Mouse (Mus musculus) spleen, adult 10 weeks (tissue): Measurements from ENCODE around the gene Atxn10. TPM values are rescaled to one million over a fixed set of nuclear protein-coding genes. Genes with fewer than 3 reads are reported as not detected.

Experiments
- polyA plus RNA-seq: library from polyadenylated mRNA; stranded (reverse); fragments of 350-450 nt; fragmentation: Illumina TruSeq; extraction: RNeasy Lipid Tissue Mini Kit (QIAGEN cat#74804); gene quantifications from one replicate; pipeline ENCODE4 v1.2.3, GENCODE M21; 2015; ENCODE audit warnings: low replicate concordance; ENCODE audit not compliant: insufficient read depth

Gene Atxn10
- polyA plus RNA-seq, result 80.4 TPM

GRCm38 (mm10) chr15:85335671-85336300, at the start of gene Atxn10:
Atxn10 (plus strand) TSS chr15:85336245.

GRCm38 (mm10) chr15:85503127-85503526, 167.1 kb downstream of the Atxn10 start, which contains the start of gene 7530416G11Rik:
7530416G11Rik (minus strand) TSS chr15:85503227.

Other genes starting within 250 kb of the Atxn10 start
- 2.5 TPM for gene Smc1b, start 204.3 kb upstream of the Atxn10 start, polyA plus RNA-seq
- gene Ribc2, start 204.2 kb upstream of the Atxn10 start, polyA plus RNA-seq, result not detected
- gene Fbln1, start 130.3 kb upstream of the Atxn10 start, polyA plus RNA-seq, result 1.2 TPM
- gene 7530416G11Rik, start 167.0 kb downstream of the Atxn10 start, polyA plus RNA-seq, result not detected
- not detected for gene Wnt7b, start 246.2 kb downstream of the Atxn10 start, polyA plus RNA-seq